Mouse (Mus musculus): ENCODE data around the gene Taf4. TPM values are rescaled to one million over a fixed set of nuclear protein-coding genes. Genes with fewer than 3 reads are reported as not detected.

The Taf4 gene
- polyA plus RNA-seq, 1 experiment from 2014 or later: 1.7 TPM

- 84% methylated on average over 7 of the region's 7 CpGs for WGBS (ENCODE audit: insufficient replicate concordance)
- H3K27ac ChIP-seq (replicated peaks): no peak overlapping the region
- no peaks in the 10 kb centered on the region for H3K4me1 ChIP-seq (replicated peaks)
- no peaks in the 10 kb centered on the region for H3K36me3 ChIP-seq (replicated peaks)
- peaks cover 10% of the 10 kb centered on the region for H3K27me3 ChIP-seq
- no peaks in the 10 kb centered on the region for H3K9me3 ChIP-seq (replicated peaks)
- H3K4me2 ChIP-seq: no peak overlapping the region
- no peak overlapping the region for H3K4me3 ChIP-seq (replicated peaks)
- no peak overlapping the region for H3K9ac ChIP-seq
- ATAC-seq (ENCODE audit: insufficient read depth): no peak
Observed at GRCm38 (mm10) chr2:180010686-180011085, 34.2 kb upstream of the Taf4 start.

- H3K4me3 ChIP-seq (replicated peaks): no peak overlapping the region
- H3K9ac ChIP-seq: no peak overlapping the region
- H3K9me3 ChIP-seq (replicated peaks): no peaks in the 10 kb centered on the region
- H3K27me3 ChIP-seq: peaks cover 5% of the 10 kb centered on the region
- 33% methylated on average over 9 of the region's 9 CpGs for WGBS (ENCODE audit: insufficient replicate concordance)
- H3K36me3 ChIP-seq (replicated peaks): no peaks in the 10 kb centered on the region
- no peak overlapping the region for H3K27ac ChIP-seq (replicated peaks)
- no peak overlapping the region for H3K4me2 ChIP-seq
- no peak for ATAC-seq (ENCODE audit: insufficient read depth)
- H3K4me1 ChIP-seq (replicated peaks): no peaks in the 10 kb centered on the region
Observed at GRCm38 (mm10) chr2:180006352-180007017, 30.0 kb upstream of the Taf4 start.

DNA sequence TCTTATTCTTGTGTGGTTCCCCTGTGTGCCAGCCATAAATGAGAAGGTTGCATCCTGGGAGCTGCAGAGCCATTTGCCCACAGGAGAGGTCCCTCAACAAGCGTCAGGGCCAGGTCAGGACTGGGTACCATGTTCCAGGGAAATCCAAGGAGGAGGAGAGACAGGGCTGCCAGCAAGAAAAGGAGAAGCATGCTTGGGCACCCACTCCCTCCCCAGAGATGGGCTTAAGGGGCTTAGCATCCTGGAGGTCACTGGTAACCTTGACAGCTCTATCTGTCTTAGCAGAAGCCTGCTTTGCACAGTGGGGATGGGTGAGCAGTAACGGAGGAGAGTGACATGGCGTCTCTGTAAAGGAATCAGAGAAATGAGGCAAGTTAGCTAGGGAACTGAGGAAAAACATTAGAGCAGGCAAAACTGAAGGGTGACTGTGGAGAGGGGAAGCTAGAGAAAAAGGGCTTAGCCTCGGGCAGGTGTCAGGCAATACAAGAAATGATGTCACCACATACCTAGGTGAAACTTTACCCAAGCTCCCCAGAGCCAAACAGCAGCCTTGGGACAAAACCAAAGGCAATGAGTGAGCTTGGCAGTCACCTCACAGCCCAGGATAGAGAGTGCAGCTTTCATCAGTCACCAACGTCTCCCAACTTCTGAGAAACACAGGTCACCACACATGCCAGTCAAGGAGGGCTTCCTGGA lies 29.4 kb upstream of the Taf4 start:
- peaks cover 5% of the 10 kb centered on the region for H3K27me3 ChIP-seq
- no peak overlapping the region for H3K4me2 ChIP-seq
- no peak overlapping the region for H3K9ac ChIP-seq
- no peak overlapping the region for H3K27ac ChIP-seq (replicated peaks)
- WGBS (ENCODE audit: insufficient replicate concordance): 38% methylated on average over 5 of the region's 5 CpGs
- ATAC-seq (ENCODE audit: insufficient read depth): no peak
- H3K36me3 ChIP-seq (replicated peaks): no peaks in the 10 kb centered on the region
- no peaks in the 10 kb centered on the region for H3K9me3 ChIP-seq (replicated peaks)
- no peak overlapping the region for H3K4me3 ChIP-seq (replicated peaks)
- no peaks in the 10 kb centered on the region for H3K4me1 ChIP-seq (replicated peaks)

DNA sequence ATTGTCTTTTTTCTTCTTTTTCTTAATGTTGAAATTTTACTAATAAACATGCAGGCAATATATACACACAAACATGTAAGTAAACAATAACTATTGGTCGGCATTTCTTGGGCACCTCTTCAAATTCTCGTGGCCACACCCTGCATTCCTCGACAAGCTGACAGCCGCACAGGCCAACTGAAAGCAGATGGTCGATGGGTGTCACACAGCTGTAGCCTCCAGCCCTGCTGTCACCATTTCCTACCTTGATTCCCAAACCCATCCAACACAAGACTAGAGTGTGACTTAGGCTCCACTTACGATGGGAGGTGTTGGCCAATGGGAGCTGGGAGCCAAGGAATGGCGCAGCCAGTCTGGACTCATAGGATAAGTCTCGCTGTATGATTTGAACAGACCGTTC lies 25.2 kb upstream of the Taf4 start:
- no peak for ATAC-seq (ENCODE audit: insufficient read depth)
- H3K4me1 ChIP-seq (replicated peaks): no peaks in the 10 kb centered on the region
- no peak overlapping the region for H3K27ac ChIP-seq (replicated peaks)
- H3K36me3 ChIP-seq (replicated peaks): no peaks in the 10 kb centered on the region
- H3K9me3 ChIP-seq (replicated peaks): no peaks in the 10 kb centered on the region
- no peak overlapping the region for H3K4me2 ChIP-seq
- WGBS (ENCODE audit: insufficient replicate concordance): 70% methylated on average over 9 of the region's 9 CpGs
- H3K9ac ChIP-seq: no peak overlapping the region
- peaks cover 9% of the 10 kb centered on the region; the same call in 1 of the 2 replicates for H3K27me3 ChIP-seq
- no peak overlapping the region for H3K4me3 ChIP-seq (replicated peaks)

DNA sequence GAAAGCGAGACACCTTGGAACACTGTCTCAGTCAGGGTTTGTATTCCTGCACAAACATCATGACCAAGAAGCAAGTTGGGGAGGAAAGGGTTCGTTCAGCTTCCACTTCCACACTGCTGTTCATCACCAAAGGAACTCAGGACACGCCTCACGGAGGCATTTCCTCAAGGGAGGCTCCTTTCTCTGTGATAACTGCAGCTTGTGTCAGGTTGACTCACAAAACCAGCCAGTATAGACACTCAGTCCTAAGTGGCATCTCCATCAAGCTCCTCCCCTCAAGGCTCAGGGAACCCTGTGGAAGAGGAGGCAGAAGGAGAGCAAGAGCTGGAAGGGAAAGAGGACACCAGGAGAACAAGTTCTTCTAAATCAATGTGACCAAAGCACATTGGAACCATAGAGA lies 22.0 kb upstream of the Taf4 start:
- no peak for ATAC-seq (ENCODE audit: insufficient read depth)
- Histone ChIP-seq H3K27me3 (0 out of 2 replicates have a peak, but pooled peaks cover 5% of the 10 kb centered on the region), H3K4me1 (replicated peaks) (no peaks in the 10 kb centered on the region), H3K36me3 (replicated peaks) (no peaks in the 10 kb centered on the region), H3K9ac (no peak overlapping the region), H3K4me2 (no peak overlapping the region), H3K27ac (replicated peaks) (no peak overlapping the region), H3K9me3 (replicated peaks) (no peaks in the 10 kb centered on the region), H3K4me3 (replicated peaks) (no peak overlapping the region)
- WGBS (ENCODE audit: insufficient replicate concordance): 34% methylated on average over 4 of the region's 4 CpGs

DNA sequence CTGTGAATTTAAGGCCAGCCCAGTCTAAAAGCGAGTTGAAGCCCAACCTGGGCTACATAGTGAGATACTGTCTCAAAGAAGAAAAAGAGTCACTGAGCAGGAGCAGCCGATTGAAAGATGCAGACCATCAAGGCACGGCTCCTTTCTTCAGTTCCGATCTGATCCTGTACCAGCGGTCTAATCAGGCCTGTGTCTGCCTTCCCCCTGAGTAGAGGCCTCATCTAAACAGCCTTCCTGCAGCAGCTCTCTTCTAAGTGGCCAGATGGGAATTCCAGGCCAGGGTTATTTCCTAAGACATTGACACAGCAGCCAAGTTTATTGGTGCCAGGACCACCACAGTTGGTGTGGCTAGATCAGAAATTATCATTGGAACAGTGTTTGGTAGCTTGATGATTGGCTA lies 16.6 kb upstream of the Taf4 start:
- Histone ChIP-seq H3K9me3 (replicated peaks) (no peaks in the 10 kb centered on the region), H3K4me2 (no peak overlapping the region), H3K4me1 (replicated peaks) (no peaks in the 10 kb centered on the region), H3K27ac (replicated peaks) (no peak overlapping the region), H3K4me3 (replicated peaks) (no peak overlapping the region), H3K36me3 (replicated peaks) (no peaks in the 10 kb centered on the region), H3K9ac (no peak overlapping the region), H3K27me3 (no peaks in the 10 kb centered on the region)
- ATAC-seq (ENCODE audit: insufficient read depth): no peak
- WGBS (ENCODE audit: insufficient replicate concordance): 66% methylated on average over 5 of the region's 5 CpGs

GRCm38 (mm10) chr2:179989098-179989497 lies 12.7 kb upstream of the Taf4 start:
- Histone ChIP-seq H3K36me3 (replicated peaks) (no peaks in the 10 kb centered on the region), H3K27ac (replicated peaks) (no peak overlapping the region), H3K9ac (no peak overlapping the region), H3K4me2 (no peak overlapping the region), H3K4me3 (replicated peaks) (no peak overlapping the region), H3K4me1 (replicated peaks) (no peaks in the 10 kb centered on the region), H3K27me3 (no peaks in the 10 kb centered on the region), H3K9me3 (replicated peaks) (no peaks in the 10 kb centered on the region)
- WGBS (ENCODE audit: insufficient replicate concordance): 52% methylated on average over 1 of the region's 1 CpGs
- ATAC-seq (ENCODE audit: insufficient read depth): no peak

- Histone ChIP-seq H3K9ac (no peak overlapping the region), H3K27ac (replicated peaks) (no peak overlapping the region), H3K4me2 (no peak overlapping the region), H3K36me3 (replicated peaks) (no peaks in the 10 kb centered on the region), H3K27me3 (no peaks in the 10 kb centered on the region), H3K4me1 (replicated peaks) (no peaks in the 10 kb centered on the region), H3K4me3 (replicated peaks) (no peak overlapping the region), H3K9me3 (replicated peaks) (no peaks in the 10 kb centered on the region)
- WGBS (ENCODE audit: insufficient replicate concordance): 58% methylated on average over 10 of the region's 10 CpGs
- ATAC-seq (ENCODE audit: insufficient read depth): no peak
Observed at GRCm38 (mm10) chr2:179986437-179987022, 10.1 kb upstream of the Taf4 start.

GRCm38 (mm10) chr2:179985695-179986094 lies 9.2 kb upstream of the Taf4 start:
- Histone ChIP-seq H3K4me2 (no peak overlapping the region), H3K4me1 (replicated peaks) (no peaks in the 10 kb centered on the region), H3K36me3 (replicated peaks) (no peaks in the 10 kb centered on the region), H3K27ac (replicated peaks) (no peak overlapping the region), H3K9ac (no peak overlapping the region), H3K4me3 (replicated peaks) (no peak overlapping the region), H3K9me3 (replicated peaks) (no peaks in the 10 kb centered on the region), H3K27me3 (no peaks in the 10 kb centered on the region)
- WGBS (ENCODE audit: insufficient replicate concordance): 50% methylated on average over 1 of the region's 1 CpGs
- no peak for ATAC-seq (ENCODE audit: insufficient read depth)

DNA sequence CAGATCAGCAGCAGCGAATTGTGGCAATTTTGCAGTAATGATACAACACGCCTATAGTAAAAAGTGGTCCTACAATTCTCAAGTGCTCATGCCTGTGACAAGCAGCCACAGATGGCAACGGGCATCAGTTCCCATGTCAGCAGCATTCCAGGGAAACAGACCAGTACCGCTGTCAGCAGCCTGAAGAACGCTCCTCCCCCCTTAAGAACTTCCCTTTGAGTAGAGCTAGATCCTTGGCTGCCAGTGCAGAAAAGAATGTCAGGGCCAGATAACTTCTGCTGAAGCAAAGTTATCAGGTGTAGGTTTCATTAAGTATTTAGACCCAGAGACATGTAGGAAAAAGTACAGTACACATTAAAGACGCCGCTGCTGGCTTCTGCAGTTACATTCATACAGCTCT lies 8.4 kb upstream of the Taf4 start:
- ATAC-seq (ENCODE audit: insufficient read depth): no peak
- no peaks in the 10 kb centered on the region for H3K4me1 ChIP-seq (replicated peaks)
- H3K4me2 ChIP-seq: no peak overlapping the region
- WGBS (ENCODE audit: insufficient replicate concordance): 39% methylated on average over 7 of the region's 7 CpGs
- no peaks in the 10 kb centered on the region for H3K9me3 ChIP-seq (replicated peaks)
- H3K4me3 ChIP-seq (replicated peaks): no peak overlapping the region
- no peaks in the 10 kb centered on the region for H3K27me3 ChIP-seq
- H3K27ac ChIP-seq (replicated peaks): no peak overlapping the region
- H3K36me3 ChIP-seq (replicated peaks): no peaks in the 10 kb centered on the region
- no peak overlapping the region for H3K9ac ChIP-seq

- 70% methylated on average over 3 of the region's 3 CpGs for WGBS (ENCODE audit: insufficient replicate concordance)
- H3K27ac ChIP-seq (replicated peaks): no peak overlapping the region
- no peaks in the 10 kb centered on the region for H3K36me3 ChIP-seq (replicated peaks)
- no peak overlapping the region for H3K4me3 ChIP-seq (replicated peaks)
- H3K9ac ChIP-seq: no peak overlapping the region
- H3K4me1 ChIP-seq (replicated peaks): peaks cover 5% of the 10 kb centered on the region
- no peaks in the 10 kb centered on the region for H3K27me3 ChIP-seq
- ATAC-seq (ENCODE audit: insufficient read depth): no peak
- H3K9me3 ChIP-seq (replicated peaks): no peaks in the 10 kb centered on the region
- no peak overlapping the region for H3K4me2 ChIP-seq
Observed at GRCm38 (mm10) chr2:179982715-179983114, 6.3 kb upstream of the Taf4 start.
